Mouse (Mus musculus): ENCODE data around the gene Uap1.
"Not testable (repeated sequence)": the region's sequence is repeated elsewhere in the genome, so short reads cannot be mapped to it uniquely, and the experiment has no call there.

Uap1 gene

DNA sequence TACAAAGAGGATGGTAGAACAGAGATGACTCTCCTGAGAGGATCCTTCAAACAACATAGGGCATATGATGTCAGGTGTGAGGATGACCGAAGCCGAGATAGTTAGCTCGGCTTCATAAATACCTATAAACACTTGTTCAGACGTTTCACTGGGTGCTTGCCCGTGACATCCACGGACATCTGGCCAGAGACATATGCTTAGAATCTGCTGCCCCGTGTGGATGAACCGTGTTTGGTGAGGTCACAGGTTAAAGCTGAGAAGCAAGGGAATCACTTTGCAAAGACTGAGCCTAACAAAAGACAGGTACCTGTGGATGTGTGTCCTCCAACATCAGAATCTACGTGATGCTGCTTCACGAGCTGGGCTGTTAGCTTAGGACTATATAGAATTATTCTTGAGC, 62.5 kb downstream of the Uap1 start:
- DNase-seq (ENCODE audit: low read depth, low spot score): peak; percentile 65

DNA sequence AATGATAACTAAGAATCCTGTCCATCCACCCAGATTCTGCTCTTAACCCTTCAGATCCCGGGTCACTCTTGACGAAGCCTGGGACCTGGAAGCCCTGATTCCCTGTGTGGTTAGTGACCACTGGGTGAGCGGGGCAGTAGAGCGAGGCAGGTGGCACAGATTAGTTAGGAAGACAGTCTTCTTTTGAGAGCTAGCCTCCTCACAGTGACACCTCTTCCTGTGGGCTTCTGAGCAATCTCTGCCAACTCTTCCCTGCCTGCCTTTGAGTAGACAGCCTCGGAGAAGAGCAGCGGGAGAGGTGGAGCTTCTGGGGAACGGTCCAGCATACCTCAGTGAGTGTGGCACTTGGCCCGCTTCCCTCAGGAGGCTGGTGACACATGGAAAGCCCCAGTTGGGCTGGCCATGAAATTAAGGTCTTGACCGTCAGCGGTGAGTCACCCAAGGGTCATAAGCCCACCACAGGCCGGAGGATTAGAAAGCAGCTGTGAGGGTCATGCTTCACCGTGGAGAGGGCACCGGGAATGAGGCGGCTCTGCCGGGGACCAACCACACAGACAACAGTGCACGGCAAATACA, 63.0 kb downstream of the Uap1 start:
- DNase-seq (ENCODE audit: low read depth, low spot score): peak; percentile 90

DNA sequence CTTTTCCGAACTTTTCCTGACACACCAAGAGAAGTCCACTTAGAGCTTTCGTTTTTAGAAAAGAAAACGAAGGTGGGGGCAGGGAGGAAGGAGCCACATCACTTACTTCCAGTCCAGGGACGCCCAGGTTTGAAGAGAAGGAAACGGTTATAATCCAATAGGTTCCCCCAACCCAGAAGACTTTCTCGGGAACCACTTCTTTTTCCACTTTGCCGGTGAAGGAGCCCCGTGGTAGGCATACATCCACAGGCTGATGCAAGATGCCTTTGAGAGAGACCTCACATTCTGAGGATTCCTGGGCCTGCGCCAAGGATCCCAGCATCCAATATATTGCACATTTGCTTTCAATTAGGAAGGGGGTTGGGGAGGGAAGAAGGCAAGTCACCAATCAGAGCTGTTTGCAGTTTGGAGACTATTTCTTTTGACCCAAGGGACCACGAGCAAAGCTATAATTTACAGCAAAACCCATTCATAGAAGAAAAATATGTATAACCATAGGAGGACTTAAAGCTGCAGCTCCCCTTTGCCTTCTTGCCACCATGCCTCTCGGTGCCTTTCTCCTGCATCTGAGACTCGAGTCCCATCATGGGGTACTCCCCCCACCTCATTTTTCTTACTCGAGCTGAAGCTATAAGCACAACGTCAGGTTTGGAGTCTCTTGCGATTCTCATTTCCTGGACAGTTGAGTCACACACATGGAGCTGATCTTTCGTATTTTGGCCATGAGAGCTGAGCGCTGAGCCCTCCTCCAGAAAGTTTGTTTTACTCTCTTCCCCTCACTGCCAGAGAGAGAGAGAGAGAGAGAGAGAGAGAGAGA, 64.0 kb downstream of the Uap1 start, which contains the start of gene Ddr2:
Ddr2 (minus strand) TSS at position 247 of the 817 bp plus-strand sequence.
- DNase-seq (ENCODE audit: low read depth, low spot score): peak; percentile 99

- DNase-seq (ENCODE audit: low read depth, low spot score): no peak
These were observed 64.8 kb downstream of the Uap1 start for GRCm38 (mm10) chr1:170109776-170110515.

DNA sequence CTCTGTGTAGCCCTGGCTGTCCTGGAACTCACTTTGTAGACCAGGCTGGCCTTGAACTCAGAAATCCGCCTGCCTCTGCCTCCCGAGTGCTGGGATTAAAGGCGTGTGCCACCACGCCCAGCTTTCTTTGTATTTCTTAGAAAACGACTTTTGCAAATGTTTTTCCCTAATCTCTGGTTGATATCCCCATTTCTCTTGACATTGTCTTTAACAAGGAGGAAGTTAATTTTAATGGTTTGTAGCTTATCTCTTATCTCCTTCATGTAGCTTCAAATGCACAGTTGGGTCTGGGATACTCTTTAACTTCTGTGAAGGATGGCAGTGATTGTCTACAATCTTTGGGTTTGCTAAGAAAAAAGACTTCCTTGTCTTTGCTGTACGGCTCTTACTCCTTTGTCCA, 71.9 kb downstream of the Uap1 start:
- not testable (repeated sequence) for DNase-seq (ENCODE audit: low read depth, low spot score)

Data from 3T3-L1 (cell line).